Mouse (Mus musculus) embryonic stem cell, embryonic (primary cell): ENCODE measurements around the gene Acsl4.

Experiments
- CTCF ChIA-PET, 4 experiments: fragments of 300-600 bp in 2 of 4; fragments of 350-600 bp in 2 of 4; sonication (Branson Sonifier 250); formaldehyde crosslinking; loops; one replicate each; lab custom pipeline; 2022; ENCODE audit warnings: inconsistent platforms in 2 of 4; lab: Charles Lee
- POLR2A ChIA-PET, 4 experiments: fragments of 300-600 bp in 2 of 4; fragments of 350-600 bp in 2 of 4; sonication (Branson Sonifier 250); formaldehyde crosslinking; loops; one replicate each; lab custom pipeline; 2022; ENCODE audit warnings: antibody characterized with exemption in 4 of 4, inconsistent platforms in 1 of 4; lab: Charles Lee

Acsl4 gene

DNA sequence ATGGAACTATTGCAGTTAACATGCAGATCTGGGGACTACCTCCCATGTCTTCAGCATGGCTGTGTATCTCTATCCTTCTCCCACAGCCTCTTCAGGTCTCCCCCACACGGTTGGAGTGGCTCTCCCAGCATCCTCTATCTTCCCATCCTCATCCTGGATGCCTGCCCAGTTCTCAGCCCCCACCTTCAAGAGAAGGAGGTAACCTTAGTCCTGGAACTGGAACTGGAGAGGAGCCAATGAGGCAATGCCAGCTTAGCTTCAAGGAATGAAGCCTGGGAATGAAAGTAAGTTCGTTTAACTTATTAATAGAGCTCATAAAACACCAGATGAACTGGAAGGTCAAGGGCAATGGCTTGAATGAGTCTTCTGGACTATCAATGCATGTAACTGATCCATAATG lies 86.9 kb downstream of the Acsl4 start:
- CTCF ChIA-PET: interaction anchor here in 1 of 4 experiments (0.5 kb wide), 1 partner anchor 27 kb away, joined by 4 read pairs; no protein-coding TSS in a partner anchor
- POLR2A ChIA-PET: no interaction called here

GRCm38 (mm10) chrX:142285905-142286304 lies 104.4 kb downstream of the Acsl4 start:
- POLR2A ChIA-PET: no interaction called here
- CTCF ChIA-PET: no interaction called here

DNA sequence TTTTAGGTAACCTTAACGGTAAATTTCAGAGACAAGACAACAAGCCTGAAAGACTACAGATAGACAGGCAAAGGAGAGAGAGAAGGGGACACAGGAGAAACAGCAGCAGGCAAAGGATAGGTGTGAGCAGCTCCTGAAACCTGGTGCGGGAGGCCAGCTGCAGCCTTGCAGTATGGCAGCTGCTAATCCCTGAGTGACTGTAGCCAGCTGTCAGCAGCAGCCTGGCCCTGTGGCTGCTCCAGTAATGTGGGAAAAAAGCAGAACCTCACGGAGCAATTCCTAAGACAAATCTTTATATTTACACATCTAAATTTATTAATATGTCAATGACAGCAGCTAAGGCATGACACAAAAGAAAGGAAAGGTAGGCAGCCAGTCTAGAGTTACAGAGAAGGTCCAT lies 113.8 kb downstream of the Acsl4 start:
- ChIA-PET CTCF (no interaction called here), POLR2A (no interaction called here)

DNA sequence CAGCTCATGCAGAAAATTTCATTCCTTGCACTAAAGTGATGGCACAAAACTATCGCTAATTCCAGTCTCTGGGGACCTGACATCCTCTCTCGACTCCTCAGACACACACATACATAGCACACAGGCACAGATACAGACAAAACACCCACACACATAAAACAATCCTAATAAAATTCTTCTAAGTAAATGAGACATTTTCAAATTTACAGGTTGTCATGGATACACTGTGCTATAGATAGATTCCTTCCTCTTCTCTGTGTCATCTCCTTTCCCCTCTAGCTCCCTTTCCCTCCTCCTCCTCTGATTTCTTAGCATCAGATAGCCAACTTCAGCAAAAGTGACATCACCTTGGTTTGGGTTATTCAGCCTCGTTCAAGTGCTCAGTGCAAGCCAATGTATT lies 114.3 kb downstream of the Acsl4 start:
- POLR2A ChIA-PET: no interaction called here
- CTCF ChIA-PET: no interaction called here
